Mouse (Mus musculus) gastrocnemius, adult 2 months (tissue): ENCODE data around the gene Gng7. TPM values are rescaled to one million over a fixed set of nuclear protein-coding genes. Genes with fewer than 3 reads are reported as not detected.

Experiments
- DNase-seq: peaks from one replicate; pipeline ENCODE4 v3.0.0; 2022
- H3K27ac ChIP-seq: fragments of 200-600 bp; 2 replicates; pipeline ENCODE4 v1.8.1; 2022; ENCODE audit warnings: mild to moderate bottlenecking
- H3K4me3 ChIP-seq: fragments of 200-600 bp; 2 replicates; pipeline ENCODE4 v1.8.1; 2022; ENCODE audit warnings: mild to moderate bottlenecking, moderate library complexity
- CTCF ChIP-seq: fragments of 200-600 bp; IDR thresholded peaks from 2 replicates; pipeline ENCODE4 v1.8.1; 2022; ENCODE audit warnings: antibody characterized with exemption, mild to moderate bottlenecking, moderate library complexity
- intact Hi-C: fragments of 180-260 bp; cut with DNase I; formaldehyde crosslinking; loops from one replicate; pipeline ENCODE4 v1.15.1; 2025
- total RNA-seq, 2 experiments: library from RNA; stranded (reverse); gene quantifications; 2 replicates each; pipeline ENCODE4 v1.2.3; 2021

Gng7 gene
- total RNA-seq, 2 experiments from 2014 or later: 0.66 to 1.0 TPM

- intact Hi-C loops: no loop called here
- peak overlapping the region; percentile 88 for H3K4me3 ChIP-seq
- no peak for TF ChIP-seq CTCF
- peak overlapping the region; percentile 96 for H3K27ac ChIP-seq
- DNase-seq: no peak
Observed at GRCm38 (mm10) chr10:80932700-80933420, 81.9 kb downstream of the Gng7 start.

DNA sequence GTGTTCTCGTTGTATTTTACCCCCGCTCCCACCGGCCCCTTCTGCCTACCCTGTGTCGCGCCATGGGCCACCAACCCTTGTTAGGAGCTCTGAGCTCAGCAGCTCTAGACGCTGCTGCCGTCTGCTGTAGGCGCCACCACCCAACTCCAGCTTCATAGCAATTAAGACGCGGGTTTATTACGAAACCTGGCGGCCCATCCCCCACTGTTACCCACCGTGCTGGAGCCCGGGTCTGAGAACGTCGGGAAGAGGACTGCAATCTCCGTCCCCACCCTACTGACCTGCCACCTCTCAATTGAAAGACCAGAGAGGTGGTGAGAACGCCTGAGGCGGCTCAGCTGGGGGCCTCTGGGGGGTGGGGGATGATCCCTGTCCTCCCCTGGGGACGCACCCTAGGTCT lies 82.5 kb downstream of the Gng7 start:
- TF ChIP-seq CTCF: no peak
- intact Hi-C loops: no loop called here
- peak overlapping the region; percentile 88 for H3K4me3 ChIP-seq
- peak overlapping the region; percentile 96 for H3K27ac ChIP-seq
- peak; percentile 56 for DNase-seq

GRCm38 (mm10) chr10:80931695-80932094 lies 83.0 kb downstream of the Gng7 start:
- no peak for TF ChIP-seq CTCF
- Histone ChIP-seq H3K4me3 (peak overlapping the region; percentile 88), H3K27ac (peak overlapping the region; percentile 96)
- intact Hi-C loops: no loop called here
- peak; percentile 60 for DNase-seq

DNA sequence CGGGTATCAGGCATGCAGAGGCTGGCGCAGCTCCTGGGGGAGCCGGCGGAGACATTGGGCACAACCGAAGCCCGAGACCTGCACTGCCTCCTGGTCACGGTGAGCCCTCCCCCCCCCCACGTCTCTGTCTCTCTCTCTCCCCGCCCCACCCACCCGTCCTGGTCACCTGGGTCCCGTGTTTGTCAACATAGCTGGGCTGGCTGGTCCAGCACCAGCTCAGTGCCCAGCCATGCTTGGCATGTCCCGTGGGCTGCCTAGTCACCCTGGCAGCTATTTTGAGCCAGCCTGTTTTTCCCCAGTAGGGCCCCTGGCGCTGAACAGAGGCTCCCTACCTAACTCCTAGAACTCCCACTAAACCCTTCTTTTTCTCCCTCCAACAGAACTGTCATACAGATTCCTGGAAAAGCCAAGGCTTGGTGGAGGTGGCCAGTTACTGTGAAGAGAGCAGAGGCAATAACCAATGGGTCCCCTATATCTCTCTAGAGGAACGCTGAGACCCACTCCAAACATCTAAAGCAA lies 83.5 kb downstream of the Gng7 start:
- Histone ChIP-seq H3K4me3 (peak overlapping the region; percentile 88), H3K27ac (peak overlapping the region; percentile 96)
- TF ChIP-seq CTCF: no peak; the same call in 1 of the 2 replicates
- intact Hi-C loops: no loop called here
- DNase-seq: peak; percentile 89

DNA sequence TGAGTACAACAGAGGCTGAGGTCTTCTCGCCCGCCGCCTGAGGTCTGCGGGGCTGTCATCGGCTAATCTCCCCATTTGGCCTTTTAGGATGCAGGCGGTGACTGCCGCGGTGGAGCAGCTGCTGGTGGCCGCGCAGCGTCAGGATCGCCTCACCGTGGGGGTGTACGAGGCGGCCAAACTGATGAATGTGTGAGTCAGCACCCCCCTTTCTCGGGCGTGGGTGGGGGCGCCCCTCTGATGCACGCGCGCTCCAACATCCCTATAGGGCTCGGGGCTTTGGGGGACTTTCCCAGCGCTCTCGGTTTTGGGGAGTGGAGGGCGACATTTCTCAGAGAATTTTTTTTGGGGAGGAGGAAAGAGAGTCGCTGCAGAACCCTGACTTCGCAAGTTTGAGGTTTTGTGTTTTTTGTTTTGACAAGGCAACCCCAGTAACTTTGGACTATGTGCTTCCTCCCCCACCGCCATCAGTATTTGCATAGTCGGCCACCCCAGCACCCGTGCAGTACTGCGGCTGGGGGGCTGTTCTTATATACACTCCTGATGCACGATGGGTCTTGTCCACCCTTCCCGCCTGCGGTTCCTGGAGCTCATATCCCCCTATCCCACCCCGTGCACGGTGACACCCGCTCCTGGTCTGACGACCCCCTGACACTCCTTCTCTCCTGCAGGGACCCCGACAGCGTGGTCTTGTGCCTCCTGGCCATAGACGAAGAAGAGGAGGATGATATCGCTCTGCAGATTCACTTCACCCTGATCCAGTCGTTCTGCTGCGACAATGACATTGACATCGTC lies 84.2 kb downstream of the Gng7 start:
- intact Hi-C loops: no loop called here
- Histone ChIP-seq H3K27ac (peak overlapping the region; percentile 96), H3K4me3 (peak overlapping the region; percentile 88)
- TF ChIP-seq CTCF: no peak
- DNase-seq: peak; percentile 77

GRCm38 (mm10) chr10:80929299-80930226 lies 85.2 kb downstream of the Gng7 start, which contains the start of gene Gadd45b:
Gene Gadd45b (plus strand): TSS chr10:80930073.
- DNase-seq: peak; percentile 100
- intact Hi-C loops: loop anchor here (1.0 to 10.0 kb wide), 4 partner anchors 26 to 245 kb away; partner anchors contain the start of gene Eef2
- Histone ChIP-seq H3K27ac (peak within 1 kb of the TSS; percentile 96), H3K4me3 (peak within 1 kb of the TSS; percentile 88)
- no peak for TF ChIP-seq CTCF

DNA sequence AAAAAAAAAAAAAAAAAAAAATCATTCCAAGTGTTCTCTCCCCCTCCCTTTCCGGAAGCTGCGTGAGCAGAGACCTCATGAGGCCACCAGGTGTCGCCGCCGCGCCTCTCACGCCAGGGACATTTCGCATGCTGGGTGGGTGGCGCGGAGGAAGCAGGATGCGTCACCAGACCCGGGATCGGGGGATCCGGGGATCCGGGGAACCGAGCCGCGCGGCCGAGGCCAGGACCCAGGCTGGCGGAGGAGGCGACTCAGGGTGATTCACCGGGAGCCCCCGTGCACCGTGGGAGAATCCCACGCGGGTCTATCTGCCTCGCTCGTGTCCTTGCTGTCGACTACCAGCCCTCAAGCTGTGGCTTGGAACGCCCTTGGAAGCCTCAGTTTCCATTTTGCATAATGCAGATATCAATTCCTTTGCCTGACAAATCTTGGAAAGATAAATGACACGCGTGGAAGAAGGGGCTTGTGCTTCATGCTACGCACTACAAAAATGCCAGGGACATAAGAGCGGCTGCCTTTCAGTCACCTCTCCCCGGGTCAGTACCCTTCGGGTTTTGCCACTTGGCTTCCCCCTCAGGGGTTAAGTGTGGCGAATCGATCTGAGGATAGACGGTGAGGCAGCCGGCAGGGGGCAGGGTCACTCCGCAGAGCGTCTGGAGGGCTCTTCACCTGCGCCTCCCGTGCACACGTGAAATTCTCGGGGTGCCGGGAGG lies 86.0 kb downstream of the Gng7 start:
- peak; percentile 94 for DNase-seq
- intact Hi-C loops: loop anchor here (1.0 to 10.0 kb wide), 5 partner anchors 27 to 246 kb away; partner anchors contain the start of gene Eef2
- Histone ChIP-seq H3K4me3 (peak overlapping the region; percentile 88), H3K27ac (peak overlapping the region; percentile 95)
- peak; percentile 83 for TF ChIP-seq CTCF

DNA sequence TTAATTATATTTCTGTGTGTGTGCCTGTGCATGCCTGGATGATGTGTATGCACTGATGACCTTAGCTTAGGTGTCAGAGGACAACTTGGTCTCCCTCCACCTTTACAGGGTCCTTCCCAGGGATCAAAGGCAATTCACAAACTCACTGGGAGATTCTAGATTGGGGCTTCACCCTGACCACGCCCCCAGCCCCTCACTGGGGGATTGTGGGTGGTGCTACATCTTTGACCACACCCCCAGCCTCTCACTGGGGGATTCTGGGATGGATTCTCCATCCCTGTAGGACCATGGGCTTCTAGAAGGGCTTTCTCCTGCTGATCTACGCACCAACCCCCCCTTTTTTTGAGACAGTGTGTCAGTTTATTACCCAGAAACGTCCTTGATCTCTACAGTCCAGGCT lies 89.3 kb downstream of the Gng7 start:
- no peak for DNase-seq
- TF ChIP-seq CTCF: no peak
- H3K27ac ChIP-seq: no peak overlapping the region
- no peak overlapping the region for H3K4me3 ChIP-seq
- intact Hi-C loops: loop anchor here (10.0 kb wide), 2 partner anchors 159 to 249 kb away; partner anchors contain the start of gene Eef2

- intact Hi-C loops: loop anchor here (10.0 kb wide), 2 partner anchors 163 to 253 kb away; partner anchors contain the start of gene Eef2
- H3K27ac ChIP-seq: peak overlapping the region; percentile 35; the same call in 1 of the 2 replicates
- H3K4me3 ChIP-seq: peak overlapping the region; percentile 65
- DNase-seq: peak; percentile 72
- no peak for TF ChIP-seq CTCF
Observed at GRCm38 (mm10) chr10:80921923-80922322, 92.8 kb downstream of the Gng7 start.

GRCm38 (mm10) chr10:80917779-80918434 lies 96.8 kb downstream of the Gng7 start, which contains the start of gene Lmnb2:
Gene Lmnb2 (minus strand): TSS chr10:80918245.
- Histone ChIP-seq H3K4me3 (peak within 1 kb of the TSS; percentile 95), H3K27ac (peak within 1 kb of the TSS; percentile 84)
- peak; percentile 84 for DNase-seq
- TF ChIP-seq CTCF: no peak; the same call in 1 of the 2 replicates
- intact Hi-C loops: no loop called here
